Mouse (Mus musculus) testis, adult 2 months (tissue): ENCODE measurements around the gene Gpr153.

Experiments
- CTCF ChIP-seq: fragments of 200-500 bp; IDR thresholded peaks from 2 replicates; pipeline ENCODE4 v1.5.1; 2012; ENCODE audit warnings: low read depth, mild to moderate bottlenecking, inconsistent platforms, low read length, moderate library complexity; ENCODE audit not compliant: control insufficient read depth, insufficient read depth, insufficient replicate concordance
- POLR2A ChIP-seq: fragments of 200-500 bp; IDR thresholded peaks from 2 replicates; pipeline ENCODE4 v1.6.1; 2012; ENCODE audit warnings: low read depth, mild to moderate bottlenecking, inconsistent platforms, low read length, moderate library complexity; ENCODE audit not compliant: control insufficient read depth

GRCm38 (mm10) chr4:152281601-152282000 is 7.6 kb downstream of the Gpr153 start:
- TF ChIP-seq CTCF (no peak), POLR2A (no peak)
